Mouse (Mus musculus): ENCODE results near the gene Shank2.

GRCm38 (mm10) chr7:144229421-144229820 lies 227.7 kb downstream of the Shank2 start:
- TF ChIP-seq TCF12 (IDR thresholded peaks at IDR 0.05; ENCODE audit: low read depth, low read length) (no peak), NRF1 (IDR thresholded peaks at IDR 0.05; ENCODE audit: low read depth, low read length) (no peak), CTCF (conservative IDR thresholded peaks at IDR 0.05 in 1 of 2, IDR thresholded peaks at IDR 0.05 in 1 of 2; ENCODE audit: low read depth in 2 of 2, low read length in 2 of 2) (no peak), GABPA (IDR thresholded peaks at IDR 0.05; ENCODE audit: insufficient replicate concordance, low read depth, low read length) (no peak), USF1 (IDR thresholded peaks at IDR 0.05; ENCODE audit: low read depth, low read length) (no peak), MAX (IDR thresholded peaks at IDR 0.05; ENCODE audit: low read length) (no peak), JUND (conservative IDR thresholded peaks at IDR 0.05; ENCODE audit: low read depth, low read length) (no peak)
